Mouse (Mus musculus): ENCODE measurements at regions not wholly inside any gene's neighbourhood (a gene's known extent, or its start where the extent isn't known, plus 50 kb on each side); places are given as distances from the start of the nearest gene placed in this dataset.
"Not testable (repeated sequence)": the region's sequence is repeated elsewhere in the genome, so short reads cannot be mapped to it uniquely, and the experiment has no call there.

GRCm38 (mm10) chr4:8084954-8085639 lies 153.7 kb downstream of the Car8 start:
- peak; percentile 73 to 75 for DNase-seq

GRCm38 (mm10) chr4:8079349-8079748 lies 159.5 kb downstream of the Car8 start:
- DNase-seq, result no peak

DNA sequence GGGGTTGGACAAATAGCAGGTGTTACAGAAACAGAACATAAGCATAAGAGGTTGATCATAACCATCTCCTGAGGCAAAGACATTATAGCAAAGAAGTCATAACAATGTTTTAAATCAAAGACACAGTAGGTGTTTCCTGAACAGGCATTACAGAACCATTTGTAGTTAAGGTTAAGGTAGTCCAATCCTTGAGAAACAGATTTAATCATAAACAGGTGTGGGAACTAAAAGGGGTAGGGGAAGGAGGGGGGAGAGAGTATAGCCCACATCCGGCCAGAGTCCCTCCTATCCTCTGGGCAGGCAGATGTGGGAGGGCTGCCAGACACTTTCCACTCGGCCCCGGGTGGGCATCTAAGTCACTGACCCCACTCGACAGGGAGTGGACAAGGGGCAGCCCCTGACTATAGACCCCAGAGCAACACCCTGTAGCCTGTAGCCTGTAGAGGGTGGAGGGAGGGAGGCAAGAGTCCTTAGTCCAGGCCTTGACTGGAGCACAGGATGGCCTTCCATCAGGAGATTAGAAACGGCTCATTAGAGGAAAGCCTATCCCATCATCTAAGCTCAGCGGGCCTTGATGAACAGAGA lies 165.8 kb downstream of the Car8 start:
- DNase-seq, result no peak

GRCm38 (mm10) chr4:8070693-8071092 lies 168.1 kb downstream of the Car8 start:
- DNase-seq, result not testable (repeated sequence)

DNA sequence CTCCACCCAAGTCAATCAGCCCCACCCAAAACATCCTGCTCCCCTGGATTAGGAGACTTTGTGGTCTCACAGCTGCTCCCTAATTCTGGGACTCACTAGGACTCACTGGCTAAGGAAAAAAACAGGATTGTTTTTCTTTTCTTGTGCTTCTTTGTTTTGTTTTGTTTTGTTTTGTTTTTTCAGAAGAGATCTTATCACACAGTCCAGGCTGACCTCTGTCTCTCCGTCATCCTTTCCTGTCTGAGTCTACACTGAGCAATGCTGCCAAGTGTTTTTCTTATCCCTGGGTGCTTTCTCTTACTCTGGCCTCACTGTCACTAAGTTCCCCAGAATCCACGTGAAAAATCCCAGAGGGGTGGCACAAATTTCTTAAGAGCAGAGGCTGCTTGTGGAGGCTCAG lies 170.8 kb downstream of the Car8 start:
- no peak for DNase-seq

DNA sequence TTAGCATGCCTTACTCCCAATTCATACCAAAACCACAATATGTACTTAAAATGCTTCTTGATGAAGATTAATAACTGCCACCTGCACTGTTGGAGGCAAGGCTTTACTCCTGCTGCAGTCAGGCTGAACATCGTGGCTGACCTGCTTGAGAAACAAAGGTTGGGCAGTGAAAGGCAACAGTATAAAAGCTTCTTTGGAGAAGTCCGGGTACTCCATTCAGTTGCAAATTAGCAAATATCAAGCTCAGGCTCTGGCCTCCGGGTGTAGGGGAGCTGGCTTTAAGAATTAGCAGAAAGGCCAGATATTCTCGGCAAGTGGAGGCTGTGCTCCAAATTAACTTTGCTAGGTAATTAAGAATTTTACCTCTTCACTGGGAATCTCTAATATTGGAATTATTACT lies 197.1 kb downstream of the Car8 start:
- no peak for DNase-seq

GRCm38 (mm10) chr4:8037863-8038262 lies 201.0 kb downstream of the Car8 start:
- DNase-seq, result no peak

- not testable (repeated sequence) for DNase-seq
These were observed 205.4 kb downstream of the Car8 start for GRCm38 (mm10) chr4:8033402-8033801.

DNA sequence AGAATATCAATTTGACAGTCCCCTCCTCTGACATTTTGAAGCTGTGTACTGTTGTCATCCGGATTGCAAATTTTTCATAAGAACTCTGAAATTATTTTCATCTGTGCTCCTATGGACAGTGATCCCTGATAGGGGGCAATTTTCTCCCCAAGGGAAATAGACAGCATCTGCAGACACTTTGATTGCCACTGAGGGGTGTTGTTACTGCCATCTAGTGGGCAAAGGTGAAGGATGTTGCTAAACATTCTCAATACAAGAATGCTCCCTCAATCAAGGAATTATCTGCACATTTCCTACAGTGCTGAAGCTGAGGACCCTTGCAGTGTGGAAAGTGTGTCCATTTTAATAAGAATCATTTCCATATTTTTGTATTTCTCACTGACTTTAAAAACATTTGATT lies 233.7 kb downstream of the Car8 start:
- DNase-seq, result peak; percentile 2 to 7

DNA sequence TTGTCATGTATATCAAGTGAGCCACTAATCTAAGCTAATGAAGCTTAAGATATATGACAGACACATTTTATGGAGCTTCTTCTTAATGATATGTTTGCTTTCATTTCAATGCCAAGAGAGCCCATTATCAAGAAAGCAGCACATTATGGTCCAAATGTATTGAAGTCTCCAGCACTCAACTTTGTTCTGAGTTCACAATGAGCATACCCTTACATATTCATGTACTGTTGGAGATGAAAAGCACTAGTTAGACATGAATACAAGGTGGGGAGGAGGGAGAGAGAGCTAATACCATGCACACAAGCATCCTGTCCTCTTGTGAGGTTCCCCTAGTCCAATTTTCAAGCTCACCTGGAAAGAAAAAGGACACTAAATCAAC lies 241.3 kb downstream of the Car8 start:
- DNase-seq, result no peak

DNA sequence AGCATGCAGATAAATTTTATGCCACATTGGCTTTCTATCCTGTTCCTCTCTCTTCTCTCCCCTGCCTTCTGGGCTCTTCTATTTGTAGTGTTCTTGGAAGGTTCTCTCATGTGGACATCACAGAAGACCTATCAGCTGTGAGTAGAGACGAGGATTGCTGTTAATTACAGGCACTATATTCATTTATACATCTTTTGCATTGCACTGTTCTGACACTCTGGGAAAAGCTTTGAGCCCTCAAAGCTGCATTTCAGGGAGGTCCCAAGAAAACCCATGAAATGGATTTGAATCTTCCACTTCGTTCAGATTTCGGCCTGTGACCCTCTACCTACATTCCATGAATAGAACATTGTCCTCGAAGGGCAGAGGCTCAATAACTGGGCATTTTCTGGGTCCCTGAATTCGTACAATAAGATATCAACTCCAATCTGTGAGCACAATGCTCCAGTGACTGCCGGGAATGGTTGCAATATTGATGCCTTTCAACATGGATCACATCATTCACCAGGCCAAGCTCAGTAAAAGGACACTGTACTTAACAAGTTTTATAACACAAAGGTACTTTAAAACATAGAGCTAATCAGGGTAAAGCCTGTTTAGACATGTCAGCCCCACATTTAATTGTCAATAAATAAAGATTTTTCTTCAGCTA lies 241.8 kb downstream of the Car8 start:
- no peak for DNase-seq

GRCm38 (mm10) chr4:7992944-7993343 lies 245.9 kb downstream of the Car8 start:
- DNase-seq, result no peak

- no peak for DNase-seq
These were observed 251.1 kb downstream of the Car8 start for GRCm38 (mm10) chr4:7987781-7988180.

- DNase-seq, result no peak
These were observed 251.5 kb downstream of the Car8 start for GRCm38 (mm10) chr4:7987346-7987745.

DNA sequence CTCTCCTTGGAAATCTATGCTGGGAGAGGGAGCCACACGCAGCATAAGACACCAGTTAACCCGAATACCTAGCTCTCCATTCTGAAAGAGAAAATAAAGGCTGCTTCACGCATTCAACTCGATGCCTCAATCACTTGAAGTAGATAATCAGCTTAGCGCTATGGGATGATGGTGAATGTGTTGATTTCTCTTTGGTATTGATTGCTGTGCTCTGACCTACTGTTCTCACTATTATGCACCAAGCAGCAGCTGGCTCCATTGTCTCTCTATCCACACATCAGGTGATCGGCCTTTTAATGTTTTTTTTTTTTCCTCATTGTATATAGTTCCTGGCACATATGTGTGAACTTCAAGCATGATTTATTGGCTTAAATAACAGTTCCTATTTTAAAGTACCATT lies 254.0 kb downstream of the Car8 start:
- no peak for DNase-seq

DNA sequence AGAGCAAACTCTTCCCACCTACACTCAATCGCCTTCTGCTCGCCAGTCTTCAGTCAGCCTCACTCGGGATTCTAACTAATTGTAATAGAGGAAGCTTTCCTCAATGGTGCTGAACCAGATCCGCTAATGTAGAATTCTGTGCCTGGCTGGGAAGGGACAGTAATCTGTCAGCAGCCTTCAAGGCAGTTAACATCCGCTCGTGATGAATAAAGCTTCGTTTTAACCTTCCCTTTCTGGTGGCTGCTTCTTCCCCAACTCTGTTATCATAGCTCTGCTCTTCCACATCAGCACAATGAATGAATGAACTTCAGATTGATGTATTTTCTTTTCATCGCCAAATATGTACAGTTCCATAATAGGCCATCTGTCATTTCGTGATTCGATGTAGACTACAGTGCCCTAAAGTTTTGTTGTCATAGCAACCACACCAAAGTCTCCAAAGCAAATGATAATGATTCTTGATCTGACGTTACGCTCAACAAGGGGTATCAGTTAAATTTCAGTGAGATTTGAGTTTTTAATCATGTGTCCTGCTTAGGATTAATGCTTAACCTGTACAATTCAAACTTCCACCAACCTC lies 259.0 kb downstream of the Car8 start:
- no peak for DNase-seq

- DNase-seq, result no peak
These were observed 261.0 kb downstream of the Car8 start for GRCm38 (mm10) chr4:7977661-7978444.

- no peak for DNase-seq
These were observed 268.6 kb downstream of the Car8 start for GRCm38 (mm10) chr4:7970272-7970671.

- DNase-seq, result no peak
These were observed 273.2 kb downstream of the Car8 start for GRCm38 (mm10) chr4:7965663-7966062.

GRCm38 (mm10) chr4:7961521-7962172 lies 277.2 kb downstream of the Car8 start:
- DNase-seq, result no peak

- no peak for DNase-seq
These were observed 278.5 kb downstream of the Car8 start for GRCm38 (mm10) chr4:7960335-7960734.

- DNase-seq, result no peak
These were observed 290.8 kb downstream of the Car8 start for GRCm38 (mm10) chr4:7948020-7948419.

Measured in adrenal gland, postnatal 36 days (tissue).